Mouse (Mus musculus): Measurements from ENCODE around the gene Sufu.
A peak's percentile ranks its signal among the peaks of the same experiment; 100 is the strongest.

DNA sequence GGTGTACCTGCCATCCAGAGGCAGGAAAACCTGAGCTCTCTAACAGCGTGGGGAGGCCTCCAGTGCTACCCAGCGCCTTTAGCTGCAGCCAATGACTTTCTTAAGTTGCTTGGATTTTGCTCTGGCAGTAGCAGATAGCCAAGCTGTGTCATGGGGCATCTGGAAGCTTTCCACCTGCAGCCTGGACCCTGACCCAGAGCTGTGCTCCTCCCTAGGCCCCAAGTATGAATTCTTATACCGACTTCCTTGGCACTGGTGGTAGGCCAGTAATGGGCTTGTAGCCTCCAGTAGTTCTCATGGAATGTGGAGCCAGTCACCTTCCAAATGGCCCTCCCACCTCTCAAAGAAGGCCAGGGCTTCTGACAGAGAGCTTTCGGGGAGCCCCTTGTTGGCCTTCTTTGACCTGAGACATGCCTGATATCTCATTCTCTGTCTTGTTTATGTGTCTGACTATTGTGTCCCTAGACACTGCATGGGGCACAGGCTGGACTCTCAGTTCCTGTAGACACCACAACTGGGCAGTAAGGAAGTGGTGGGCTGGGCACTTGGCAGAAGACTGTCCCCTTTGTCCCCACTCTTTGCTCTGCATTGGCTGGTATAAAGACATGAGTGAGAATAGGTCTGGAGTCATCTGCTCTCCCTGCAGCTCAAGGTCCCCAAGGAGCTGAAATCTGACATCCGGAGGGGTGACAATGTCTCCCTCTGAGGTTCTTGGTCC lies 59.5 kb downstream of the Sufu start:
- TF ChIP-seq CTCF (IDR thresholded peaks at IDR 0.05) (no peak), EP300 (IDR thresholded peaks at IDR 0.05) (peak; percentile 68)
